Mouse (Mus musculus) embryonic facial prominence, embryonic 10.5 days (tissue): ENCODE measurements around the gene Cbln1. TPM values are rescaled to one million over a fixed set of nuclear protein-coding genes. Genes with fewer than 3 reads are reported as not detected.
A peak's percentile ranks its signal among the peaks of the same experiment; 100 is the strongest.

Source experiments
- DNase-seq: peaks from one replicate; pipeline ENCODE4 v3.0.0-alpha.2; 2017; ENCODE audit warnings: low spot score
- H3K27ac ChIP-seq: fragments of 300-500 bp; sonication (generic); replicated peaks from 2 replicates; pipeline ENCODE4 v1.5.1; 2016; ENCODE audit warnings: mild to moderate bottlenecking
- H3K27me3 ChIP-seq: fragments of 300-500 bp; sonication (generic); replicated peaks from 2 replicates; pipeline ENCODE4 v1.6.1; 2016; ENCODE audit warnings: low read depth, mild to moderate bottlenecking; ENCODE audit not compliant: poor library complexity, severe bottlenecking
- H3K36me3 ChIP-seq: fragments of 300-500 bp; sonication (generic); replicated peaks from 2 replicates; pipeline ENCODE4 v1.6.1; 2016; ENCODE audit warnings: mild to moderate bottlenecking, moderate library complexity
- H3K4me1 ChIP-seq: fragments of 300-500 bp; sonication (generic); 2 replicates; pipeline ENCODE4 v1.6.1; 2016
- H3K4me3 ChIP-seq: fragments of 300-500 bp; sonication (generic); 2 replicates; pipeline ENCODE4 v1.5.1; 2016; ENCODE audit warnings: mild to moderate bottlenecking, moderate library complexity
- H3K9me3 ChIP-seq: fragments of 300-500 bp; sonication (generic); 2 replicates; pipeline ENCODE4 v1.6.1; 2016; ENCODE audit warnings: mild to moderate bottlenecking
- whole genome bisulfite sequencing: fragments of 180-500 bp; shearing (Covaris S2); methylation state at CpG from one replicate; pipeline ENCODE4 v1.1.7; 2016; 5-methylcytosine and 5-hydroxymethylcytosine counted together
- polyA plus RNA-seq: library from polyadenylated mRNA; unstranded; fragments of >200 nt; fragmentation: Nextera tagmentation; extraction: Ambion mirVana; gene quantifications from 2 replicates; pipeline ENCODE4 v1.2.1, GENCODE M21; 2016

Gene Cbln1
- 0.95 and 1.1 TPM in 2 replicates for polyA plus RNA-seq

DNA sequence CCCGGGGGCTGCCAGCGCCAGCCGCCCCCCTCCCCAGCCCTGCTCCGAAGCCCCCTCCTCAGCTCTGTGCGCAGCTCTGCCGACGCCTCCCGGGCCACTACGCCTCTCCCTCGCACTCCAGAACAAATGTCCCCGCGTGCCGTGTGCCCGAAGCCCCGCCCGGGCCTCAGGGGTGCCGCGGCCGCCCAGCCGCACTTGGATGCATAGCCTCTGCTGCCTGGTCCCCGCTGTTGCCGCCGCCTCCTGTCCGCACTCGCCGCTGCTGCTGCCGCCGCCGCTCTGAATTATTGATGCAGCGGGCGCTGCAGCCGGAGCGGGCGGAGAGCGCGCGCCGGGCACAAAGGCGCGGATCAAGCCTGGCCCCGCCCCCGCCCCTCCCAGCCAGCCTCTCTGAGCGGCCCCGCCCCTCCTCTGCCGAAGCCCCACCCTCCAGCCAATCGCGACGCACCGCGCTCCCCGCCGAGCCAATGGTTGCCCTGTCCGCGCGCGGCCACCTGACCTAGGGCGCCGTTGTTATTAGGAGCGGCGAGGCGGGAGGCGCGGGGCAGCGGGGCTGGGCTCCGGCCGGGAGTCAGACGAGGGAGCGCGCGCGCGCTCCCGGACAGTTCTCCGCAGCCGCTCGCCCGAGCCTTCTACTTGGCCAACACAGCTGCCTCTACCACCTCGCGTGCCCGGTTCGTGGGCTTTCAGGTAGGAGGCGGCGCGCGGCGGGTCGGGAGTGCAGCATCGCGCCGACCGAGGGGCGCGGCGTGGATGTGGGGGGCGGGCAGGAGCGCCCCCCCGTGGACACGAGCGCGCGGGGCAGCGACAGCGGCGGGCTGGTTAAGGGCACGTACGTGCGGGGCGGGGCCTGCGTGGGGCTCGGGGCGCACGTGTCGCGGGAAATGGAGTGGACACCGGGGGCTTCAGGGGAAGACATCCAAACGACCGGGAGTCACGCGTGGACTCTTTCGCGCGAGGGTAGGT lies at the start of gene Cbln1:
Gene Cbln1 (minus strand): TSS at position 339 of the 966 bp plus-strand sequence.
- under 1% methylated on average over 121 of the region's 122 CpGs for WGBS
- Histone ChIP-seq H3K27ac (peak within 1 kb of the TSS; percentile 68), H3K27me3 (peaks cover 96% of the 10 kb centered on the region), H3K4me3 (peak within 1 kb of the TSS; percentile 69), H3K4me1 (peaks cover 51% of the 10 kb centered on the region), H3K9me3 (no peaks in the 10 kb centered on the region), H3K36me3 (no peaks in the 10 kb centered on the region)
- DNase-seq, result peak; percentile 99

DNA sequence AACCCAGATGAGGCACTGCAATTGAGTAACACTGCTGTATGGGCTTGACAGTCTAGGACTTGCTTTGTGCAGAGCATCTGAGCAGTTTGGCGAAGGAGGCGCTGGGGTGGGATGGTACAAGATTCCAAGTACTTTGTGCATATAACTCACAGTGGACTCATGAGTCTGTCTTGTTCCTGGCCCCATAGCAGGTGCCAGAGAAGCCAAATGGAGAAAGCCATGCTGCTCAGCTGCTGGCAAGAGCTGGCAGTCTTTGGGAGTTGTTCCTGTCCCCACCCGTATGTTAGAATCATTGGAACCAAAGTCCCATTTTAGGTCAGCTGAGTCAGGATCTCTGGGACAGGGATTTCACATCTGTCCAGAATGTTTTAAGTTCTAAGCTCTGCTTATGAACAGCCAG lies 44.7 kb upstream of the Cbln1 start:
- Histone ChIP-seq H3K36me3 (no peaks in the 10 kb centered on the region), H3K27ac (no peak overlapping the region), H3K4me3 (no peak overlapping the region), H3K4me1 (no peaks in the 10 kb centered on the region), H3K9me3 (no peaks in the 10 kb centered on the region), H3K27me3 (no peaks in the 10 kb centered on the region)
- WGBS, result 97% methylated on average over 3 of the region's 3 CpGs
- no peak for DNase-seq

DNA sequence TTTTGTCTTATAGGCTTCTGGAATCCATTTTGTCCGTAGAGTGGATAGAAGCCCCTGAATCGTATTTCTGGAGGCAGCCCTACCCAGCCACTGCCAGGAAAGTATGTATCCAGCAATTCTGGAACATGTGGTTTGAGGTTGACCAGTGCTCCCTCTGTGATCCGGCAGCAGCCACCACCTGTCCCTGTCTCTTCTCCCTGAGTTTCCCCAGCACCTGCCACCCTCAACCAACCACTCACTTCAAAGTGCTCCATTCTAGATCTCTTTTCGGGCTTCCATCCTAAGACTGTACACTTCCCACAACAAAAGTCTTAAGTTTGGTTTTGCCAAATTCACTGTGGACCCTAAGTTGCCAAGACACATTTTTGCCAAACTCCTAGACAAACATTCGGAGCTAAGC lies 41.4 kb upstream of the Cbln1 start:
- no peak overlapping the region for H3K27ac ChIP-seq
- H3K9me3 ChIP-seq, result no peaks in the 10 kb centered on the region
- no peak overlapping the region for H3K4me3 ChIP-seq
- no peaks in the 10 kb centered on the region for H3K4me1 ChIP-seq
- DNase-seq, result no peak
- WGBS, result 90% methylated on average over 5 of the region's 5 CpGs
- H3K36me3 ChIP-seq, result no peaks in the 10 kb centered on the region
- no peaks in the 10 kb centered on the region for H3K27me3 ChIP-seq

DNA sequence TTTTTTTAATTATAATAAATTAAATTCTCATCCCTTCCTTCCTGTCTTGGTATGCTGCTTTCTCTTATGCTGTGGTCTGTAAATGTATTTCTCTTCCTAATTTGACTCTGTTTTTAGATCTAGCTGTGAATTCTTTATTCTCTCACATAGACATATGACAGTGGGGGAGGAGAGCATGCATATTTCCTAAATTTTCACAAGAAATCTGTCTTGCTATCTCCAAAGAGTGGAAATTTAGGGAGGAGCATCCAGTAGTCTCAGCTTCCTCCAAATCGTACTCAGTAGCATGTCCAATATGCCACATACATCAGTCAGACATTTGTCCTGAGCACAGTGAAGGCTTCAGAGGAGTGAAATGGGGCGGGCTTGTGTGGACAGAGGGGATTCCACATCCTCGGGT lies 40.9 kb upstream of the Cbln1 start:
- DNase-seq, result no peak
- H3K4me1 ChIP-seq, result no peaks in the 10 kb centered on the region
- no peaks in the 10 kb centered on the region for H3K9me3 ChIP-seq
- no peak overlapping the region for H3K4me3 ChIP-seq
- no peaks in the 10 kb centered on the region for H3K36me3 ChIP-seq
- WGBS, result 84% methylated on average over 3 of the region's 3 CpGs
- H3K27ac ChIP-seq, result no peak overlapping the region
- no peaks in the 10 kb centered on the region for H3K27me3 ChIP-seq

DNA sequence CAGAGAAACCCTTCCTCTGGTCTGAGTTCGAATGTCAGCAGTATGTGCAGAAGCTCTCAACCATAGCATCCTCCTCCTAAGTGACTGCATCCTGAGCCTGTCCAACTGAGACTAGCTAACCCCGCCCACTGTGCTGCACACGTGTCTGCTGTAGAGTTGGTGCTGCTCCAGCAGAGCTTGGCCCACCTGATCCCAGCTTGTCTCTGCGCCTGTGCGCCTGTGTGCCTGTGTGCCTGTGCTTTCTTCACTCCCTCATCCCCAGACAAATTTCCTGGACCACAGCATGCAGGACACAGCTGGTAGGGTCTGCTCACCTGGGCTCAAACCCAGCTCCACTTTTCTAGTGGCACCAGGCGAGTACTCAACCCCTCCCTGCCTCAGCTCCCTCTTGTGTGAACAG lies 40.2 kb upstream of the Cbln1 start:
- no peaks in the 10 kb centered on the region for H3K36me3 ChIP-seq
- H3K9me3 ChIP-seq, result no peaks in the 10 kb centered on the region
- no peaks in the 10 kb centered on the region for H3K27me3 ChIP-seq
- no peak overlapping the region for H3K4me3 ChIP-seq
- no peak for DNase-seq
- no peaks in the 10 kb centered on the region for H3K4me1 ChIP-seq
- H3K27ac ChIP-seq, result no peak overlapping the region
- WGBS, result 86% methylated on average over 6 of the region's 6 CpGs

DNA sequence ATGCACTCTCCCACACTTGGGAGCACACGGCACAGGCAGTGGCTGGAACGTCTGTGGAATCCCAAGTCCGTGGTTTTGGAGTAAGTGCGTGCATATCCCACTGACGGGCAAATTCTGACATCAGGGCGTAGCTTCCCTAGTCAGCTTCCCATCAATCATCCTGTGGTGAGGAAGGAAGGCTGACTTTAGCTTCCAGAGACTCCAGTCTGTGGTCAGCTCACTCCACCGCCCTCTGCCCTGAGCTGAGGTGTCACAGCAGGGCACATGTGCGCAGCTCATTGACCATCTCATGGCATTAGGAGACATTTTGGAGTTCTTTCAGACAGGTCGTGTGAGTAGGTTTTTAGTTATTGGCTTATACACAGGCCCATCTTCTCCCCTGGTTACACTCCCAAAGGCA lies 34.6 kb upstream of the Cbln1 start:
- 63% methylated on average over 9 of the region's 9 CpGs for WGBS

DNA sequence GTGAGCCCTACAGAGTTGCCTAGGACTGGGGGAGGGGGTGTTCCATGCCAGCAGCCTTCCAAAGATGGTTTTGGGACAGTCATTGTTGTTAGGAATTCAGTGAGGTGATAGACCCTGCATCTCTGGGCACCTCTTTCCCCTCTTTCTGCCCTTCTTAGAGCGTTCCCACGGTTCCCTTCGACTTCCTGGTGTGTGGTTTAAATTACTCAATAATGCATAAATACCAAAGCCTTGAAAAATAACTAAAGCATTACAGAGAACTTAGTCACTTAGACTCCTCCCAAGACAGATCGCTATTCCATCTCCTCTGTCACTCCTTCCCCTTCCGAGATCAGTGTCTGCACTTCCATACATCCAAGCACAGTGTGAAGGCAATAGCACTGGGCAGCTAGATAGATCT lies 32.0 kb upstream of the Cbln1 start:
- Histone ChIP-seq H3K4me1 (peaks cover 7% of the 10 kb centered on the region), H3K27me3 (no peaks in the 10 kb centered on the region), H3K4me3 (no peak overlapping the region), H3K36me3 (no peaks in the 10 kb centered on the region), H3K9me3 (no peaks in the 10 kb centered on the region), H3K27ac (no peak overlapping the region)
- no peak for DNase-seq
- 64% methylated on average over 5 of the region's 5 CpGs for WGBS

More for the DNA sequence above, 34.6 kb upstream of the Cbln1 start:
- DNase-seq, result no peak
- H3K9me3 ChIP-seq, result no peaks in the 10 kb centered on the region
- no peak overlapping the region for H3K27ac ChIP-seq
- H3K4me3 ChIP-seq, result no peak overlapping the region
- H3K4me1 ChIP-seq, result peaks cover 7% of the 10 kb centered on the region
- no peaks in the 10 kb centered on the region for H3K27me3 ChIP-seq
- H3K36me3 ChIP-seq, result no peaks in the 10 kb centered on the region

DNA sequence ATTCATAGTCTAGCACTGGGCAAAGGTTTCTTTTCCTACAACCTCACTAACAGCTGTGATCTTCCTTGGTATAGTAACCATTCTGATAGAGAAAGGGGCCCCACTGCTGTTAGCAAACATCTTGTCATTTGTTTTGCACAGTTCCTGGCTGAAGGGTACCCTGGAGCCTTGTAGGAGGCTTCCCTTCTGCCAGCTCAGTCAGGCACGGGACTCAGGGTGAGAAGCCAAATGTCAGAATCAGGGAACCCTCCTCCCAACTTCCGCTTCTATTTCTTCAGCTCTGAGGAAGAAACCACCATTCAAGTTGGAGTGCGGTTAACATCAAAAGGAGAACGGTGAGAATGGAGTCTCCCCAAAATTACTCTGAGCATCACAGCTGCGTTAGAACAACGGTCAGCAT lies 30.3 kb upstream of the Cbln1 start:
- no peak for DNase-seq
- Histone ChIP-seq H3K9me3 (no peaks in the 10 kb centered on the region), H3K4me3 (no peak overlapping the region), H3K4me1 (peaks cover 10% of the 10 kb centered on the region), H3K27me3 (no peaks in the 10 kb centered on the region), H3K27ac (no peak overlapping the region), H3K36me3 (no peaks in the 10 kb centered on the region)
- 85% methylated on average over 6 of the region's 6 CpGs for WGBS

DNA sequence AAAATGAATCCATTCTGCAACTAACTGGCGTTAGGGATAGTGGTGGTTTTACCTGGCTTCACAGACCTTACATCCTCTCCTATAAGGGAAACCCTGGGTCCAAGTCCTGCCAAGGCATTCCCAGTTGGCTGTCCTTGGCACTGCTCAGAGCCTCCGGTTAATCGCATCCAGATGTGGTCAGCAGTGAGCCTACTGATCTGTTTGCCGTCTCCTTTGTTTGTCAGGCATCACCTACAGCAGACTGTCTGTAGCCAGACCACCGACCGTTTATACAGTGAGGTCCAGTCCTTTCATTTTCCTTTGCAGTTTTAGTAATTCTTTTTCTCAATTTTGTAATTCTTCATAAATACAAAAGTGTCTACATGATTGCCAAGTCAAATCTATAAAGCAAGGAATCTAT lies 25.2 kb upstream of the Cbln1 start:
- Histone ChIP-seq H3K27me3 (no peaks in the 10 kb centered on the region), H3K4me1 (peaks cover 21% of the 10 kb centered on the region), H3K27ac (no peak overlapping the region; the same call in 1 of the 2 replicates), H3K36me3 (no peaks in the 10 kb centered on the region), H3K4me3 (no peak overlapping the region), H3K9me3 (no peaks in the 10 kb centered on the region)
- WGBS, result 51% methylated on average over 6 of the region's 6 CpGs
- DNase-seq, result peak; percentile 57

DNA sequence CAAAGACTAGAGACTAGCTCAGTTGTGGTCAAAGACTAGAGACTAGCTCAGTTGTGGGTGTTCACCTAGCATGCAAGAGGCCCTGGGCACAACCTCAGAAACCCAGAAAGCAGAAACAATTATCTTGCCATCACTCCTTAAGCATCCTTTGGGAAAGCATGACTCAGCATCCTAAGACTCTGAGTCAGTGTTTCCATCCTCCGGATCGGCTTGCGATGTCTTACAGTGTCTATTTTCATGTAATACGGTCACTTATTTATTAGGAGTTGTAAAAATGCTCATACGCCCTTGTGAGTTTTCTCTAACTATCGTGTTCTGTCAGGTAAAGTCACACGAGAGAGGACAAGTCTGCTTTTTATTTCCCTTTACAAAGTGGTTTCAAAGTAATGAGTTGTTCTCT lies 24.1 kb upstream of the Cbln1 start:
- no peaks in the 10 kb centered on the region for H3K9me3 ChIP-seq
- H3K4me3 ChIP-seq, result no peak overlapping the region
- H3K27ac ChIP-seq, result no peak overlapping the region
- no peaks in the 10 kb centered on the region for H3K36me3 ChIP-seq
- WGBS, result 92% methylated on average over 7 of the region's 7 CpGs
- no peak for DNase-seq
- H3K27me3 ChIP-seq, result no peaks in the 10 kb centered on the region
- H3K4me1 ChIP-seq, result peaks cover 21% of the 10 kb centered on the region

DNA sequence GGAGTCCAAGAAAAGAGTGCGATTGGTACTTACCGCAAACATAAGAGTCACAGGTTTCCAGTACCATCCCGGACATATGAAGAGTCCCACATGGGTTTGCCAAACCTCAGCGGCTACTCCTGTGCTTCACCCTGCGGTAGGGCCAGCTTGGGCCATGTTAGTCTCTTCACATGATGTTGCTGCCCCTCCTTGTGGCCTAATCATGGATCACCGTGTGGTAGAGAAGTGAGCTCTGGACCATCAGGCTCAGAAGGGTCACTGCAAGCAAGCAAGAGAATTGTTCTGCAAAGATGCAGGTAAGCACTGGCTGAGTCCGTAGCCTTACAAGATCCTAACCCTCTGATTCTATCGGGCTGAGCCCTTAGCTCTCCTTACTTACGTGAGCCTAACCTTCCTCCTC lies 22.5 kb upstream of the Cbln1 start:
- no peaks in the 10 kb centered on the region for H3K36me3 ChIP-seq
- H3K27me3 ChIP-seq, result no peaks in the 10 kb centered on the region
- no peak overlapping the region for H3K27ac ChIP-seq
- no peak for DNase-seq
- H3K4me1 ChIP-seq, result peaks cover 21% of the 10 kb centered on the region
- H3K9me3 ChIP-seq, result no peaks in the 10 kb centered on the region
- WGBS, result 78% methylated on average over 9 of the region's 9 CpGs
- H3K4me3 ChIP-seq, result no peak overlapping the region

DNA sequence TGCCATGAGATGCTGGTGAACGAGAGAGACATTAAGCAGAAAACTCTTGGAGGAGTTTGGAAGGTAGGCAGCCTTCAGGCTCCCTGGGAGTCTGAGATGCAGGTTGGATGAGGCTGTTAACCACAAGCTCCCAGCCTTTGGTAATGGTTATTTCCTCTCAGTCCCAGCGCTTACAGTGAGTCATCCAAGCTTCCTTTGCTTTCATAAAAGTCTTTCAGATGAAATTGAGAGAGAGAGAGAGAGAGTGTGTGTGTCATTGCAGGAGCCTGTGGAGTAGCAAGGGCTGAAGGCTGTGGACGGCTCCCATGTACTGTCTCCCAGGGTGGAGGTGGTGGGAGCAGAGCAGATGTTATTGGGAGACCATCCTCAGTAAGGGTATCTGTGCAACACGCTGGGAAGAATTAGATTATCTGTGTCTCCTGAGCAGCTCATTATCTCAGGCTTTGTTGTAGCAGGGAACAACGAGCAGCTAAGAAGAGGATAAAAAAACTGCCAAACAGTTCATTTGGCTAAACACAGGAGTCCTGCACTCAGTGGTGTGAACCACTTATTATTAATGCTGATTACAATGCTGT lies 17.5 kb upstream of the Cbln1 start:
- Histone ChIP-seq H3K27ac (no peak overlapping the region), H3K36me3 (no peaks in the 10 kb centered on the region), H3K4me1 (peaks cover 14% of the 10 kb centered on the region), H3K4me3 (no peak overlapping the region), H3K27me3 (no peaks in the 10 kb centered on the region), H3K9me3 (no peaks in the 10 kb centered on the region)
- 75% methylated on average over 5 of the region's 5 CpGs for WGBS
- no peak for DNase-seq

DNA sequence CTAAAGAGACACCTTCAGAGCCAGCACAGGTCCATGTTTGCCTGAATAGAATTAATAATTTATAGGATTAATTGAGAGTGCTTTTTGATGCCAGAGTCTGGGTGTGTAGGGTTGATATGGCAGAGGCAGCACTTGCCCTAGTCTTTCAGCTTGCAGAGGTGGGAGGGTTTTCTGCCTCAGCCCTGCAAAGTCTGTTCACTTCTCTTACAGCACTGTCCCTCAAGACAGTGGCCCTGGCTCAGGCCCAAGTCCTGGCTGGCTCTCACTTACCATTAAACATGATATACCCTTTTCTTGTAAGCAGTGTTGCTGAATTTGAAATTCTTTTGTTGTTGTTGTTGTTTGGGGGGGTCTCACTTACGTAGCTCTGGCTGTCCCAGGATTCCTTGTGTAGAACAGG lies 9.0 kb upstream of the Cbln1 start:
- no peak for DNase-seq
- Histone ChIP-seq H3K4me3 (no peak overlapping the region), H3K9me3 (no peaks in the 10 kb centered on the region), H3K36me3 (no peaks in the 10 kb centered on the region), H3K4me1 (no peaks in the 10 kb centered on the region), H3K27me3 (peaks cover 16% of the 10 kb centered on the region), H3K27ac (no peak overlapping the region)
- WGBS, result 80% methylated on average over 1 of the region's 1 CpGs
